Mouse (Mus musculus) right cerebral cortex, postnatal 14 days (tissue): ENCODE results near the gene Olfr1342.

ENCODE experiments used
- DNase-seq: peaks from one replicate; pipeline ENCODE4 v3.0.0; 2022

Gene Olfr1342

DNA sequence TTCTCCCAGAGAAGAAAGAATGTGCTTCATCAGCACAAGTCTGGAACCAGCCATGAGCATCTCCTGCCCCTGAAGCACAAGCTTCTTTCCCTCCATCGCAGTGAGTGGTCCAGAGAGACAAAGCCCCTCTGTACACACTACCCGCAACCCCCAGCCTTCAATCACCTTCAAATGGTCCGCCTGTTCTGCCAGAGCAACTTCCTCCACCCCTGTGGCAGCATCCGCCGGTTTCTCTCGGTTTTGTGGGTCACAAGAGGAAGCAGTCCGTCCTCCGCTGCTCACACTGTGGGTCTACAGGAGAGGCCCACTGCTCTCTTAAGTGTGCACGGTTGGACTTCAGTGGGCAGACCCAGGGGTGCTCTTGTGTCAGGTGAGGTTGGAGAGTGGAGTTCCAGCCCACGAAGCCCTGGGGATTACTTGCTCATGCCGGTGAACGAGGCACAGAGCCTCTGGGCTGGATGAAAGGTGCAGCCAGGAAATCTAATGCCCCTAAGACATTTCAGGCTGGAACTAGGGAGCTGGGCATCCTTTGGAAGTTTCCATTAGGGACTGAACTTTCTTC is at the start of gene Olfr1342:
Gene Olfr1342 (minus strand): TSS at position 345 of the 562 bp plus-strand sequence.
- DNase-seq, result no peak

- no peak for DNase-seq
Observed at GRCm38 (mm10) chr4:118741881-118742280, 49.3 kb upstream of the Olfr1342 start.

GRCm38 (mm10) chr4:118740988-118741698 is 48.6 kb upstream of the Olfr1342 start:
- no peak for DNase-seq

DNA sequence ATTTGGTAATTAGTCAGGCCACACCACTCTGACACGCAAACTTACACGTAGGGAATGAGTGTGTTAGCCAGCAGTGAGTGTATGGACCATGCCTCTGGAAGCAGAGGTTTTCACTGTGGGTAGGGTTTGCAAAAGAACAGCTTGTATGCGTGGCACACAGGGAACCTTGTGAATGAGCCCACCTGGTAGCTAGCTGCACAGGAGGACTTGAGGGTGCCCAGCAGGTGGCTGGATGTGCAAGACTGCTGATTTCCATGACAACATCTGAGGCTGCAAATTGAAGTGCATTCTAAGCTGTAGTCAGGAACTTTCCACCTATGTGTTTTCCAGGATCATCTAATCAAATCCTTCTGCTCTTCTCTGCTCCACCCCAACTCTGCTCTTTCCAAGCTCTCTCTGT is 47.0 kb upstream of the Olfr1342 start:
- DNase-seq, result no peak

- DNase-seq, result no peak
Observed at GRCm38 (mm10) chr4:118731875-118732274, 39.3 kb upstream of the Olfr1342 start, which contains the start of gene Olfr1339. Olfr1339 (plus strand) TSS chr4:118732175.

DNA sequence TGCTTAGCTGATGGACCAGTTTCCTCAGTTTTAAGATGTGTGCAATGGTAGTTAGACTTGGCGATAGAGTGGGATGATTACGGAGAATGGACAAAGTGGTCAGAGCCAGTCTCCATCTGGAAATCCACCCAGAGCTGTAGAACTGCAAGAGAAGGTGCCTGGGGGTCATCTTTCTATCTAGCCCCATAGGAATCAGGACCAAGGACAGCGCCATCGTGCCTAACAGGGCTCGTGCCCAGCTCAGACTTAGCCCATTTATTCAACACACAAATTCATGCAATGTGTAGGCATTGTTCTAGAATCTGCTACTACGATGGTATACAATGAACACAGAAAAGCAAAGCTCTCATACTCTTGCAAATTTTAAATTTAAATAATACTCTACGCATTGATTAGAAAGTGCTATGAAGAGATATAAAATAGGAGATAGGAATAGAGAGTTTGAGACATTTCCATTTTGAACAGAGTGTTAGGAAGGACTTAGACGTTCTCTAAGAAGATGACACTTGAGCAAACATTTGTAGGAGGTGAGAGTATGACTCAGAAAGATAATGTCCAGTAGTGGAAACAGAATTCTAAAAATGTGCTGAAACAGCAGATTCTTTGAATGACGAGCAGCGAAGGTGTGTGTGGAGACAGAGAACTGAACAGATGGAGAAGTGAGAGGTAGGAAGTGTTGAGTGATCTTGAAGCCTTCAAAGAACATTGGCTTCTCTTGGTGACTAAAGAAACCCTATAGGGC is 29.4 kb upstream of the Olfr1342 start:
- no peak for DNase-seq

GRCm38 (mm10) chr4:118719838-118720237 is 27.3 kb upstream of the Olfr1342 start, which contains the start of gene Olfr1340:
Olfr1340 (plus strand) TSS chr4:118720138.
- no peak for DNase-seq

- DNase-seq, result no peak
Observed at GRCm38 (mm10) chr4:118711656-118712055, 19.1 kb upstream of the Olfr1342 start.

DNA sequence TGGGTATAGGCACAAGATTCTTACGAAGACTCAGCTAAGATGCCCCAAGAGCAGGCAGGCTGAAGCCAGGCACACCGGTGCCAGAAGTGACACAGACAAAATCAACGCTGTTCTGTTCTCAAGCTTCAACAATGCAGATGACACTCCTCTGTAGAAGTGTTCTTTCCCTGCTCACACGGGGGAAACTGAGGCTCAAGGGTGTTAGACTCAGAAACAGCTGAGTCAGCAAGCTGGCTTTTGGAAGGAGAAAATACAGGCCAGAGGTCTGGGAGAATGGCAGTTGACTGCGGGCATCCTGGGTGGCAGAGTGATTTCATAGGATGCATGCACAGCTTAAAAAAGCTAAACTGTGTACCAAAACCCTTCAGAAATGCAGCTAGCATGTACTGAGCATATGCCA is 15.5 kb upstream of the Olfr1342 start:
- no peak for DNase-seq

DNA sequence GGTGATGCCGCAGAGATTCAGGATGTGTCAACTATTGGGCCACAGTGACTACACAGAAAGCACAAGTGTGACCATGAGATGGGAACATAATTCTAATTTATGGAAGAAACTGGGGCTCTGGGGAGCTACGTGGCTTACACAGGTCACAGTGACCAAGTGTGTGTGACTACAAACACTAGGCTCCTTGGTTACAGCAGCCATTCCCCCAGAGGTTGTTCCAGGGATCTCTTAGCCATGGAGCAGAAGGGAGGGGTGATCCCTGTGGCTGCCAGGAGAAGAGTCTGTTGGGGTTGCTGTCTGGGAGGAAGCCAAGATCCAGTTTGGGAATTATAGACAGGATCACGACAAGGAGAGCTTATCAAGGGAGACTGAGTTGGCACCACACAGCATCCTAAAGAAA is 10.7 kb upstream of the Olfr1342 start, which contains the start of gene Olfr1341:
Gene Olfr1341 (plus strand): TSS at position 301 of the 400 bp plus-strand sequence.
- no peak for DNase-seq

GRCm38 (mm10) chr4:118693812-118694211 is 1.3 kb upstream of the Olfr1342 start:
- no peak for DNase-seq

- DNase-seq, result no peak
Observed at GRCm38 (mm10) chr4:118687086-118687485, 5.5 kb downstream of the Olfr1342 start.

GRCm38 (mm10) chr4:118658652-118659051 is 33.9 kb downstream of the Olfr1342 start, which contains the start of gene Olfr62:
Olfr62 (plus strand) TSS chr4:118658952.
- DNase-seq, result no peak

DNA sequence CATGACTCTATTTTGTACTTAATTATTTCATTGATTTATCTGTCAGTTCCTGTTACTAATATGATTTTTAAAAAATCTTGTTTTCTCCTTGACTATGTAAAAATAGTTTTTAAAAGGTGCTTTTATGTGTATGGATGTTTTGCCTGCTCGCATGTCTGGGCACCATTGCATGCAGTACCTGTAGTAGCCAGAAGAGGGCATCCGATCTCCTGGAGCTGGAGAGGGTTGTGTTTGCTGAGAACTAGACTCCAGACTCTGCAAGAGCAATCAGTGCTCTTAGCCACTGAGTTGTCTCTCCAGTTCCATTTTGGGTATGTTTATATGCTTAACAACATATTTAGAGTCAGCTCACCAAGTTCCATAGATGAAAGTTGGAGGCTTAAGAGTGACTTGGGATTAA is 47.3 kb downstream of the Olfr1342 start:
- peak; percentile 49 for DNase-seq

DNA sequence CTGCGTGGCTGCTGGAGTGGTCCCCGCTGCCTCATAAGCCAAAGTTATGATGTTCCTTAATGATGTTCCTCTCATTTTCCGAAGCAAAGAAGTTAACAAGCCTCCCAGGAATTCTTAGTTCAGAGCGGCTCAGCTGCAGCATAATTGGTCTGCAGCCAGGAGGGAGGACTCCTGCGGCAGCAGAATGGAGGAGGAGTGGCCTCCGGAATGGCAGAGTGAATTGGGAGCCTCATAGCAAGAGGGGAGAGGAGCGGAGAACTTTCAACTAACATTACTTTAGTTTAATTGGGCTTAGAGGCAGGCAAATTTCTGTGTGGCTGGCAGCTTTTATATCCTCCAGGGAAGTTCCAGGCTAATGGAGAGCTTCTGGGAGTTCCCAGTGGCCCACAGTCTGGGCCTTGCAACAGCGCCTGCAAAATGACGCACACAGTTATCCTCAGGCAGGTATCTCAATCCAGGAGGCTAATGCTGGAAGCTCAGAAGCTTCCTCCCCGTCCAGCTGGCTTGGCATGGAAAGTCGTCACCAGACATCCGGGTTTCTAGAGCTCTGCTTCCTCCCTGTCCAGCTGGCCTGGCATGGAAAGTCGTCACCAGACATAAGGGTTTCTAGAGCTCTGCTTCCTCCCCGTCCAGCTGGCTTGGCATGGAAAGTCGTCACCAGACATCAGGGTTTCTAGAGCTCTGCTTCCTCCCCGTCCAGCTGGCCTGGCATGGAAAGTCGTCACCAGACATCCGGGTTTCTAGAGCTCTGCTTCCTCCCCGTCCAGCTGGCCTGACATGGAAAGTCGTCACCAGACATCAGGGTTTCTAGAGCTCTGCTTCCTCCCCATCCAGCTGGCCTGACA is 50.0 kb downstream of the Olfr1342 start:
- DNase-seq, result peak; percentile 28
